Mouse (Mus musculus): ENCODE measurements around the gene Vmn1r222.

- TF ChIP-seq CTCF (IDR thresholded peaks at IDR 0.05; ENCODE audit: borderline replicate concordance, insufficient read depth, low read length) = no peak
- TF ChIP-seq POLR2A (IDR thresholded peaks at IDR 0.05; ENCODE audit: low read depth, low read length) = no peak
Observed at GRCm38 (mm10) chr13:23279576-23279975, 43.8 kb upstream of the Vmn1r222 start.

Measured in embryonic fibroblast, embryonic 13.5 days (primary cell).